Mouse (Mus musculus) stomach, postnatal 0 days (tissue): ENCODE data around the gene Fads2.

Experiments used
- CTCF ChIP-seq: IDR thresholded peaks from 2 replicates; pipeline ENCODE4 v1.5.1; 2016; ENCODE audit warnings: antibody characterized with exemption, low read depth, mild to moderate bottlenecking, moderate library complexity
- EP300 ChIP-seq: optimal IDR thresholded peaks from 2 replicates; pipeline ENCODE3; 2016; ENCODE audit warnings: antibody characterized with exemption

DNA sequence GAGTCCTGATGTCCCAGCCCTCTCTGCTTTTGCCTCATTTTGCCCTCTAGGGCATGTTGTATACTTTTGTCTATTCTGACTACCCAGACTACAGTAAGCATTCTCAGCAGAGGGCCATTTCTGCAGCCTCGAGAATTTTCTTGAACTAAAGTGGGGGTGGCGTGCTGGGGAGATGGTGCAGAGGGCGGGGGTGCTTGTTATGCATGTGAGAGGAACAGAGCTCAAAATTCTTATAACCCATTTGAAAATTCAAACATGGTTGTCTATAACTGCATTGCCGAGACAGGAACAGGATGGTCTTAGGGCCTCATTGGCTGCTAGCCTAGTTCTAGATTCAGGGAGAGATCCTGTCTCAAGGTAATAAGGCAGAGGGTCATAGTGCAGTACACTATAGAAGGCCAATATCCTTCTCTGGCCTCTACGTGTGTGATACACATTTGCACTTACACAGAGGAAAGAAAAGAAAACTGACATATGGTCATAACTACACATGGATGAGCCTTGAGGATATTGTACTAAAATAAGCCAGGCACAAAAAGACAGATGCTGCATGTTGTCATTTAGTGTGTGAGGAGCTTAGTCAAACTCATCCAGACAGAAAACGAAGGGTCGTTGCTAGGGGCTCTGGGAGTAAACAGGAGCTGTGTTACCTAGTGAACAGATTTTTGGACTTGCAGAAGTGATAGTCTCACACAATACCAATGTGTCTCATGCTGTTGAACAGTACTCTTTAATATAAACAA lies 22.5 kb upstream of the Fads2 start:
- TF ChIP-seq CTCF (no peak), EP300 (no peak)
